In the genomic region with DNA sequence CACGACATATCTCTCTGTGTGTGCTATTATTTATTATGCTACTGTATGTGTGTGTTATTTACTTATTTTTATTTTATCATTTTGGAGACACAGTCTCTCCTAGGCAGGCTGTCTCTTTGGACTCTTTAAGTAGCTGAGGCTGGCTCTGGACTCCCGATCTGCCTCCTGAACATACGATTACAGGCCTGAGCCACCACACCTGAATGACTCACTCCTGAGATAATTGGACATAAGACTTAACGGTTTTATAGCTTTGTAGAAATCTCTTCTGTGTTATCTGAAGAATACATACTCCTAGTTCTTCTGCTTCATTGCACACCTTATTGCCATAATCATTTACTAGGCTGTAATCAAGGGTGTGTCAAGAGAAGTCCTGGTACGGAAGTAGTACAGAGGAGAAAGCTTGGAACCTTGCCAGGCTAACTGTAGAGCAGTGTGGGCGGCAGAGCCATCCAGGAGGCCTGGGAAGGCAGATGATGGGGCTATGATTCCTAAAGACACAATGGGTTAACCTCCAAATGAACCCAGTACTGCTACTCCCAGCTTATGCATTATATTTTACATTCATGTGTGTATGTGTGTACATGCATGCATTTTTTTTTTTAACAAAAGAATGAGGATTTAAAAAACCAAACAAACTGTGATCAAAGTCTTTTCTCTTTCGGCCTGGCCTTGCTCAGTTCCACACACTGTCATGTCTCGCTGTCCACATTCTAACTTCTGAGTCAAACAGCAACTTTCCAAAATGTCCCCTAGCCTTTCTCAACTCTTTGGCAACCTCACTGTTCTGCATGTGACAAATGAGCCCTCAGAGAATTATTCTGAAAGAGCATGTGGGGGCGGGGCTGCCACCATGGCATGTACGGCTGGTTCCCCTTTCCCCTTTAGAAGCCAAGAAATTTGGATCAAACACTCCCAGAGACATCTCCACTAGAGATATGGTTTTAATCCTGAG, we compare ENCODE assay signal across 8 mouse cellular contexts. TPM values are rescaled to one million over a fixed set of nuclear protein-coding genes. Genes with fewer than 3 reads are reported as not detected.
DNase-seq lines count a peak whose midpoint lies in the region; ATAC-seq lines count a peak whose summit lies in the region.

No protein-coding gene starts in this region.

- H3K27me3 ChIP-seq in heart, embryonic 11.5 days (ENCODE audit: control insufficient read depth, insufficient read depth, low read length): no peaks in the 10 kb centered on the region
- H3K27me3 ChIP-seq in lung, embryonic 15.5 days: no peaks in the 10 kb centered on the region

- no peak overlapping the region for H3K4me3 ChIP-seq in heart, embryonic 11.5 days (ENCODE audit: low read depth, low read length)
- no peak overlapping the region for H3K4me3 ChIP-seq in lung, embryonic 15.5 days

- H3K36me3 ChIP-seq in heart, embryonic 11.5 days (ENCODE audit: control insufficient read depth, insufficient read depth, low read length): no peaks in the 10 kb centered on the region
- H3K36me3 ChIP-seq in lung, embryonic 15.5 days: no peaks in the 10 kb centered on the region; the same call in 1 of the 2 replicates

- H3K9ac ChIP-seq in heart, embryonic 11.5 days (ENCODE audit: low read depth, low read length): no peak overlapping the region
- H3K9ac ChIP-seq in lung, embryonic 15.5 days: no peak overlapping the region

- peak overlapping the region; percentile 35 for H3K27ac ChIP-seq in heart, embryonic 11.5 days (ENCODE audit: low read depth, low read length)
- peak overlapping the region; percentile 25; the same call in 1 of the 2 replicates for H3K27ac ChIP-seq in lung, embryonic 15.5 days

- no peaks in the 10 kb centered on the region for H3K9me3 ChIP-seq in heart, embryonic 11.5 days (replicated peaks; ENCODE audit: control insufficient read depth, low read length)
- no peaks in the 10 kb centered on the region for H3K9me3 ChIP-seq in lung, embryonic 15.5 days

- DNase-seq in retina, postnatal 1 day: peak; percentile 34
- DNase-seq in retina, embryonic 14.5 days (ENCODE audit: low spot score): no peak
- no peak for DNase-seq in left cerebral cortex, adult 9 months (ENCODE audit: low spot score in 2 of 2)
- DNase-seq in right cerebral cortex, adult 18-20 months: no peak
- DNase-seq in embryo, embryonic 10.5 days (ENCODE audit: low spot score): no peak
- no peak for DNase-seq in thymus, postnatal 14 days

- ATAC-seq in heart, embryonic 11.5 days (replicated peaks; ENCODE audit: insufficient number of reproducible peaks, low FRiP score, low TSS enrichment): no peak
- no peak for ATAC-seq in lung, embryonic 15.5 days (ENCODE audit: borderline replicate concordance, extremely low read depth, low FRiP score, low TSS enrichment)

- 62% methylated on average over 10 of the region's 10 CpGs for WGBS in heart, embryonic 11.5 days (ENCODE audit: insufficient replicate concordance)
- WGBS in lung, embryonic 15.5 days: 41% methylated on average over 10 of the region's 10 CpGs

- peaks cover 44% of the 10 kb centered on the region for H3K4me1 ChIP-seq in heart, embryonic 11.5 days (ENCODE audit: control insufficient read depth, insufficient read depth, low read length)
- peaks cover 56% of the 10 kb centered on the region for H3K4me1 ChIP-seq in lung, embryonic 15.5 days

- H3K4me2 ChIP-seq in heart, embryonic 11.5 days: peak overlapping the region; percentile 12; the same call in 1 of the 2 replicates
- H3K4me2 ChIP-seq in lung, embryonic 15.5 days: no peak overlapping the region

RNA-seq across cellular contexts. Expression of a gene that starts 4.2 kb away (rescaled TPM):
- 40.9 and 45.7 TPM in 2 replicates for polyA plus RNA-seq in heart, embryonic 11.5 days (2014; fragmentation: Nextera tagmentation; extraction: Ambion mirVana)
- polyA plus RNA-seq in lung, embryonic 15.5 days (2015; fragmentation: Nextera tagmentation; extraction: Ambion mirVana): 39.5 and 44.0 TPM in 2 replicates
